Mouse (Mus musculus): ENCODE results near the gene Gm11127.
"Not testable (repeated sequence)": the region's sequence is repeated elsewhere in the genome, so short reads cannot be mapped to it uniquely, and the experiment has no call there.

Gene Gm11127

DNA sequence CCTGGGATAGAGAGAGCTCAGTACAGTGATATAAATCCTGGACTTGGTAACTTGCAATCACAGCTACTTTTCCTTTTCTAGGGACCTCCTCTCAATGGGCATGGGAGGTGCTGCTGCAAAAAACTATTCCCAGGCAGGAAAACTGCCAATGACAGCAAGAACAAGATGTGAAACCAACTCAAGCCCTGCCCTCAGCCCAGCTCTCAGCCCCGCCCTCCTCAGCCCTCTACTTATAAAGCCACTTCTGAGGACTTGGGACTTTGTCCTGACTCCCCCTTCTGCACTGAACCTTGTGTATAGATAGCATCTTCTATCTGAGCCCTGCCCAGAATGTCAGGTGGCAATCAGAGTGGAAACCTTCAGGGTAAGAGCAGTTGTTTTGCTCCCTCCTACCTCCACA is at the start of gene Gm11127:
Gm11127 (minus strand) TSS at position 10 of the 400 bp plus-strand sequence.
- not testable (repeated sequence) for DNase-seq (ENCODE audit: low spot score in 2 of 2)

DNA sequence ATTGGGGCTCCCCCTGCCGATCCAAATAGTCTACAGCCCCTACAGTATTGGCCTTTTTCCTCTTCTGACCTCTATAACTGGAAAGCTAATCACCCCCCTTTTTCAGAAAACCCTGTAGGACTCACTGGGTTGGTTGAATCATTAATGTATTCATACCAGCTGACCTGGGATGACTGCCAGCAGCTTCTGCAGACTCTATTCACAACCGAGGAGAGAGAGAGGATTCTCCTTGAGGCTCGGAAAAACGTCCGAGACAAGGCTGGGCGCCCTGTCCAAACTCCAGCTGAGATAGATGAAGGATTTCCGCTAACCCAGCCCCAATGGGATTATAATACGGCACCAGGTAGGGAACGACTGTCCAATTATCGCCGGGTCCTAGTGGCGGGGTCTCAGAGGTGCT is 43.9 kb upstream of the Gm11127 start:
- DNase-seq (ENCODE audit: low spot score in 2 of 2), result not testable (repeated sequence)

DNA sequence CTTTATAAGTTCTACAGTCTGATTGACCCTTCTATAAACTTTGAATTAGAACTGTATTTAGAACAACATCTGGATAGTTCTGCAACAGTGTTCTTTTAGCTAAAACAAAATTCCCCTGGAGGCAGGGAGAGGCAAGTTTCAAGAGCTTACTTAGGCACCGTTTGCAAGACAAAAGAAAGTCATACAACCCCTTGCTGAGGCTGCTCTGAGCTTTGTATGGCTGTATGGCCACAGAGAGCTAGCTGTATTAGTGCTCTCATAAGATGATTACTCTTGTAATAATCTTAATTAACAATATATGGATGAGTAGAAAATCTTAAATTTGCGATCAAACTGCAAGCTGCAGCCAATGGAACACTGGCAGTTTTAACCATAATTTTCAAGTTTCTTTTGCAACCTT is 41.4 kb upstream of the Gm11127 start:
- not testable (repeated sequence) for DNase-seq (ENCODE audit: low spot score in 2 of 2)

DNA sequence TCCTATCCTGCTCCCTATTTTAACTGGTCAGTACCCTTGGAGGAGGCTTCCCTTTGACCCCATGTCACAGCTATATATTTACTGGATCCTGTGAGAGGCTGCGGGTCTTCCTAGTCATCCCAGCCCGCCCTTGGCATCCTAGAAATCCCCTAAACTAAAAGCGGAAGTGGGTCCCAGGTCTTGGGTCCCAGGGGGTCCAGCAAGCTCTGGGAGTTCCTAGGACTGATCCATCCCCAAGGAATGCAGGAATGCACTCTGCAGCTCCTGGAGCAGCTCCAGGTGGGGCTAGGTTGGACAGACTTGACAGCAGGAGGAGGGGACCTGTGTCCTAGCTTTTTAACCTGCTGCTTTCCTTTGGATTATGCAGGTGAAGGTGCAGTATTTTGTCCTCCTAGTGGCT is 35.8 kb upstream of the Gm11127 start:
- no peak for DNase-seq (ENCODE audit: low spot score in 2 of 2)

DNA sequence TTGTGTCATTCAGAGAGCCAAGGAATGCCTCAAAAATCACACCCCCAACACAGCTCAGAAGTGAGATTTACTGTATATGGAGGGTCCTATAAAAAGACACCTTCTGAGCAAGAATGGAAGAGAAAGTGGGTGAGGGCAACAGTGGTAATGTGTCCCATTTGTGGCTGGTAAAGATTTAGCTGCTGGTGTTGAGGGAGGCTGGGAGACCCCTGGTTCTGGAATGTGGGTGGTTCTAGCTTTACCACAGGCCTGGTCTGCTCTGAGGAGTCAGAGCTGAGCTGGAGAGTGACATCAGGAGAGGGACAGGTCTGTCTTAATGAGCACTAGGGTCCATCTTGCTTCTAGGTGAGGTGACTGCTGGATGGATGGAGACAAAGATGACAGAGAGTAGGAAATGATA is 34.3 kb upstream of the Gm11127 start:
- DNase-seq (ENCODE audit: low spot score in 2 of 2), result not testable (repeated sequence)

DNA sequence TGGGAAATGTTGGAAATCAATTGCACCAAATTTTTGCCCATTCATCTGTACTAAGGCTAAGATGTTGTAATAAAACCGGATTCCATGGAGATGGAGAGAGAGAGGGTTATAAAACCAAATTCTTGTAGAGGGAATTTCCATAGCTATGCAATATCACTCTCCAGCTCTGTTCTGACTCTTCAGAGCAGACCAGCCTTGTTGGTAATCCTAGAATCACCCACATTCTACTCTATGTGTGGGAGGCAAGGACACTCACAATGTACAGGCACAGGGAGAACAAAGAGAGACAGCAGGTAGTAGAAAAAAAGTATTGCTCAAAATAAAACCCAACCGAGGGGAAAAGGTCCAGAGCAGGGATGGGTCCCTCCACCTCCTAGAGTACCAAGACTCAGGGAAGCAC is 33.8 kb upstream of the Gm11127 start:
- not testable (repeated sequence) for DNase-seq (ENCODE audit: low spot score in 2 of 2)

DNA sequence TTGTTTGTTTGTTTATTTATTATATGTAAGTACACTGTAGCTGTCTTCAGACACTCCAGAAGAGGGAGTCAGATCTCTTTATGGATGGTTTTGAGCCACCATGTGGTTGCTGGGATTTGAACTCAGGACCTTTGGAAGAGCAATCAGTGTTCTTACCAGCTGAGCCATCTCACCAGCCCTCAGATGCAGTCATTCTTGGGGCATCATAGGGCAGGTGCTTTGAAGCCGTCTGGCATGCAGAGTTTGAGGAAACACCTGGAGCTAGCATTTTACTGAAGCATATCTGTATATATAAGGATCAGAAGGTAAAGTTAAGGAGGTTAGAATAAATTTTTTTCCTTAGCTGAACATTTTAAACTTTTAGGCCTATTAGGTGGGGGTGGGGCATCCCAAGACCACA is 27.8 kb upstream of the Gm11127 start:
- not testable (repeated sequence) for DNase-seq (ENCODE audit: low spot score in 2 of 2)

DNA sequence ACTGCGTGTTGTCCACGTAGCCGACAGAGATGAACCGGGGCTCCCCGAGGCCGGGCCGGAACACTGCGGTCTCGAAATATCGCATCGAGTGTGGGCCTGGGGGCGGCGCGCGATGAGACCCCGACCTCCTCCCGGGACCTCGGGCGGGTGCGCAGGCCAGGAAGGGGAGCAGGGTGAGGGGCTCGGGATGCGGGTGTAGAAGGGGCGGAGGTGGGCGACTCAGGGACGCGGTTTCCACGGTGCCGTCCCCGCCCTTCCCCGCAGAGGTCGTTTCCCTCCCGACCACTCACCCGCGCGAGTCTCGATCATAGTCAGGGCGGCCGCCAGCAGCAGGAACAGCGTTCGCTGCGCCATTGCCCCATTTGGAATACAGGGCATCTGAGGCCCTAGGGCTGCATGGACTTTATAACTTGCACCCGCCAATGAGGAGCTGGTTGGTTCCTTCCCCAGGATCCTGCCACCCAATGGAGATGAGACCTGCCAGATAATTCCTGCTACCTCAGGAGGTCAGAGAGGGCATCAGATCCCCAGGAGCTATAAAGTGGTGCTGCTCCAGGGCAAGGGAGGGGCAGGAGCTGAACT is 25.8 kb upstream of the Gm11127 start:
- DNase-seq (ENCODE audit: low spot score in 2 of 2), result no peak

DNA sequence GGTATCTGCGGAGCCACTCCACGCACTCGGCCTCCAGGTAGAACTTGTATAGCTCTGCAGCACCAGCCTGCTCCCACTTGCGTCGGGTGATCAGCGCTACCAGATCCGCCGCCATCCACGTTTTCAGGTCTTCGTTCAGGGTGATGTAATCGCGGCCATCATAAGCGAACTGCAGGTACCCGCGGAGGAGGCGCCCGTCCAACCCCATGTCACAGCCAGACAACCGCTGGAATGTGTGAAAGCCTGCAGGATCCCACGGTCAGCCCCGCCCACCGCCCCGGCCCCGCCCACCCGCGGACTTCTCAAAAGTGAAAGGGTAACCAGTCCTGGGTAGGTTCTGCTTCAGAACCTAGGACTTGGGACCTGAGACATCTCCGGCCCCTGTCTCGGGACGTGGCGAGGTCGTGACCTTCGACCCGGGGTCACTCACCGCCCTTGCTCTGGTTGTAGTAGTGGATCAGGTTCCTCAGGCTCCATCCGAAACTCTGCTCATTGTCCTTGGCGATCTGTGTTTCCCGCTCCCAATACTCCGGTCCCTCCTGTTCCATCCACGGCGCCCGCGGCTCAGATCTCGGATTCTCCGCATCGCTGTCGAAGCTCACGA is 25.2 kb upstream of the Gm11127 start:
- no peak for DNase-seq (ENCODE audit: low spot score in 2 of 2)

DNA sequence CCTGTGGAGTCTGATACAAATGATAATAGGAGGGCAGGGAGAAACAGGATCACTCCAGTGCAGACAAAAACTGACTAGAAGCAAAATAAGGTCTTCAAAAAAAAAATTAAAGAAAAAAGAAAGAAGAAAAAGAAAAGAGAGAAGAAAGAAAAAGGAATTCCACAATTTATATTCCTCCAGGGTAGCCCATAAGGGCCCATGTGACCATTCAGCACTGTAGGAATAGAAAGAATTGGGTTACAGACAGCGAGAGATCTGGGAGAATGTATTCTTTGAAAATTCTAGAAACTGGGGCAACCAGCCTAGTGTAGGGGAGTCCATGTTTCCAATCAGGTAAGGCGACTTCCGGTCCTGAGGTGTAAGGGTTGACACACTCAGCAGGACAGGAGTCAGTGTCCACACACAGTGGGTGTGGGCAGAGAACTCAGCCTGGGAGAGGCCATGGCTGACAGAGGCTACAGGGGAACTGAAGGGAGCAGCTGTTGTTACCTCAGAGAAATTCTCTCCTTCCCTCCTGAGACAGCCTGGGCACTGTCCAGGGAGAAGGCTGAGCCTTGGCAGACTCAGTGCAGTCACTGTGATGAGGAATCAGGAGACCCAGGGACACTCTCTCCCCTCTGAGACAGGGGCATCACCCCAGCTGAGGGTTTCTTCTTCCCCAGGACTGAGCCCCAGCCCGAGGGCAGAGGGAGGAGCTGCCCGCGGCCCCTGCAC is 24.5 kb upstream of the Gm11127 start:
- not testable (repeated sequence) for DNase-seq (ENCODE audit: low spot score in 2 of 2)

DNA sequence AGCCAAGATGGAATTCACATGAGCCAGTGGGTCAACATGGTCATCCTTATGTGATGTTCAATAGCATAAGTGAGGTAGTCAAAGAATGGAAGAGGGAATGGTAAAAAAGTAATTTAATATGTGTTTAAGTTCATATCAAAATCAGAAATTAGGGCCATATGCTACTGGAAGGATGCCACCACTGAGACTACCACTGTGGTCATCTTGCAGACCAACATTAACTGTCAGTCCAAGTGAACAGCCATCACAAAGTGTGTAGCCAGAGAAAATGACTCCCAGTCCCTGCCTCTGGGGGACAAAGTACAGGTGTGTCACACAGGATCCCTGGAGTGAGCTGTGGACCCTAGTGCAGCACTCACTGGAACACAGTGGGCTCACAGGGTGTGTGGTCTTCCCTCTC is 23.7 kb upstream of the Gm11127 start:
- not testable (repeated sequence) for DNase-seq (ENCODE audit: low spot score in 2 of 2)

DNA sequence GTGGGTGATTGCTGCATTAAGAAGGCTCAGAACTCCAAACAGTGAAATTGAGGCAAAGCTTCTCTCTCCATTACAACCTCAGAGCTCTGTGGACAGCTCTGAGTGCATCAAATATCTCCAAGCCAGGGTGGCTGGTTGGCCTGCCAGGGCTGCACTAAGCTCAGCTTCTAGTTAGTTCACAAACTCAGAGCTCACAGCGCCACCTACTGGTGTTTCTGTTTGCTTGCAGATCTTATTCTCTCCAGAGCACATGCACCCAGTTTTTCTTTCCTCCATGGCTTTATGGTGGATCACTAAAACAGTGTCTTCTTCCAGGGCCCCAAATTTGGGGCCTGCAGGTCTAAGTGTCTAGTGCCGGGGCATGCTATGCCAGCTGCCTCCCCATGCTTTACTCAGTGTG is 2.7 kb upstream of the Gm11127 start:
- DNase-seq (ENCODE audit: low spot score in 2 of 2), result peak; percentile 48 to 81

DNA sequence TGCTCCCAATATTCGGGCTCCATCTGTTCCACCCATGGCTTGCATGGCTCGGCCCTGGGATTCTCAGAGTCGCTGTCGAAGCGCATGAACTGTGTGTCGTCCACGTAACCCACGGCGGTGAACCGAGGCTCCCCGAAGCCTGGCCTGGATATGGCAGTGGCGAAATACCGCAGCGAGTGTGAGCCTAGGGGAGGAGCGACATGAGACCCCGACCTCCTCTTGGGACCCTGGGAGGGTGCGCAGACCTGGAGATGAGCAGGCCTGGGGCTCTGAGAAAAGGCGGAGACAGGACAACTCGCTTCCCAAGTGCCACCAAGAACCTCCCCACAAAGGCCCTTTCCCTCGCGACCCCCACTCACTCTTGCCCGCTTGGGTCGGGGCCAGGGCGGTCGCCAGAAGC is 244 bp downstream of the Gm11127 start:
- DNase-seq (ENCODE audit: low spot score in 2 of 2), result not testable (repeated sequence)

DNA sequence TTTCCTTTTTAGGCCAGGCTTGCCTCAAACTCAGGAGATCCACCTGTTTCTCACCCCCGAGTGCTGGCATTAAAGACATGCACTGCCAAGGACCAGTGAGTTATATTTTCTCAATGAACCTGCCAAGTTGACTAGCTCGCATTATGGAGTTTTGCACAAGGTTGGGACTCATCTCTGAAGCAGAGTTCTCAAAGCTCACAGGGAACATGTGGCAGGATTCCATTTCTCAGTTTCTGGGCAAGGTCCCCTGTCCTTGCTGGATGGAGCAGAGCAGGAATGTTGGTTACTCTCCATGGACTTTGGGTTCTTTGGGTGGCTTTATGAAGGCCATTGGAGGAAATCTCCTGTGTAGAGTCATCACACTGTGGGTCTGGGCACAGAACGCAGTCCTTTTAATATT is 14.9 kb downstream of the Gm11127 start:
- no peak for DNase-seq (ENCODE audit: low spot score in 2 of 2)

DNA sequence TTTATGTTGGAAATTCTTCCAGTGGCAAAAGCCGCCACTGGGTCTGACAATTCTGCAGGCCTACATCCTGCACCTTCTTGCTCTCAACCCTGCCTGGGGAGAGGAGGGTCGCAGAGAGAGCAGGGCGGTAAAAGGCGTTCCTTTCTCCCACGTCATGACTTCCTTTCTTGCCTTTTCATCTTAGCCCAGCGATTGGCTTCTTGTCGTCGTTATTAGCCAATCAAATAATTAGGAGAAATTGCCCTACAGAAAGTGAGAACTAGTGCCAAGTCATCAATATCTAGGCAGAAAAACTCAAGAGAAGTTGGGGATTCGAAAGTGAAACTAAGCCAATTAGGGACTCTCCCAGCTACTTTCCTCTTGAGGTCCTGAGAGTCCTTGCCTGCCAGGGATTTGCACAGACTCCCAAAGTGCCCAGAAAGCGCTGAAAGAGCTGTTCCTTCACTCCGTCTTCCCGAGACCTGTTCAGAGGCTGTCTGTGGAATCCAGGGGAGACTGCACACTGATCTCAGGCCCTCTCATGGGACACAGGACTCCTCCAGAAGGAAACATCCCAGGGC is 15.5 kb downstream of the Gm11127 start, which contains the start of the genes H2-T22 and Gm6034:
H2-T22 (minus strand) TSS at position 138 of the 560 bp plus-strand sequence.
Gm6034 (plus strand) TSS at position 352 of the 560 bp plus-strand sequence.
- DNase-seq (ENCODE audit: low spot score in 2 of 2), result peak; percentile 35 to 46

DNA sequence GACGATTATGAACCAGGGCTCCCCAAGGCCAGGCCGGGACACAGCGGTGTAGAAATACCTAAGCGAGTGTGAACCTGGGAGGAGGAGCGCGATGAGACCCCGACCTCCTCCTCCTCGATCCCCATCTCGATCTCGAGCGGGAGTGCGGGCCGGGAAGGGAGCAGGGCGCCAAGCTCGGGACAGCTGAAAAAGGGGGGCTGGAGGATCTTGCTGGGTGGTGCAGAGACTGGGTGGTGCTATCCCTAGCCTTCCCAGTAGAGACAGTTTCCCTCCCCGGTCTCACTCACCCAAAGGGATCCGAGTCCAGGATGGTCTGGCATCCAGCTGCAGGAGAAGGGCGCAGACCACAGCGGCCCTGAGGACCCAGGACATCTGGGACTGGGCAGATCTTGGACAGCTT is 16.1 kb downstream of the Gm11127 start:
- not testable (repeated sequence) for DNase-seq (ENCODE audit: low spot score in 2 of 2)

DNA sequence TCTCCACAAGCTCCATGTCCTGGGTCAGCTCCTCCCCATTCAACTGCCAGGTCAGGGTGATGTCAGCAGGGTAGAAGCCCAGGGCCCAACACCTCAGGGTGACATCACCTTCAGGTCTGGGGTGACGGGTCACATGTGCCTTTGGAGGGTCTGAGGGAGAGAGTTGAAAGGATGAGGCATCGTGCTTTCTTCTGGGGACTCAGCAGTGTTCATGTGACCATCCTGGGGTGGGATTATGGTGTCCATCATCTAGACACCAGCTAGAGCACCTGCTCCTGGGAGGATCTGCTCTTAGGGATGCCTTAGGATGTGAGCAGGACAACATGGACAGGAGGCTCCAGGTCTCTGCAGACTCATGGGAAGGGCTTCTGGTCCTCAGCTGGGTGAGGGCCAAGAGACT is 17.6 kb downstream of the Gm11127 start:
- DNase-seq (ENCODE audit: low spot score in 2 of 2), result not testable (repeated sequence)

DNA sequence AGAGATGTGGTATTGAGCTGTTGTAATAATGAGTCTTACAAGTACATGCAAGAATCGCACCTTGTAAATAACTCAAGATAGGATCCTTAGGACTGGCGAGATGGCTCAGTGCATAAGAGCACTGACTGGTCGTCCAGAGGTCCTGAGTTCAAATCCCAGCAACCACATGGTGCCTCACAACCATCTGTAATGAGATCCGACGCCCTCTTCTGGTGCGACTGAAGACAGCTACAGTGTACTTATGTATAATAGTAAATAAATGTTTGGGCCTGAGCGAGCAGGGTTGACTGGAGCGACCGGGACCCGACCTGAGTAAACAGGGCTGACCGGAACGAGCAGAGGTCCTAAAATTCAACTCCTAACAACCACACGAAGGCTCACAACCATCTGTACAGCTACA is 22.0 kb downstream of the Gm11127 start:
- not testable (repeated sequence) for DNase-seq (ENCODE audit: low spot score in 2 of 2)

DNA sequence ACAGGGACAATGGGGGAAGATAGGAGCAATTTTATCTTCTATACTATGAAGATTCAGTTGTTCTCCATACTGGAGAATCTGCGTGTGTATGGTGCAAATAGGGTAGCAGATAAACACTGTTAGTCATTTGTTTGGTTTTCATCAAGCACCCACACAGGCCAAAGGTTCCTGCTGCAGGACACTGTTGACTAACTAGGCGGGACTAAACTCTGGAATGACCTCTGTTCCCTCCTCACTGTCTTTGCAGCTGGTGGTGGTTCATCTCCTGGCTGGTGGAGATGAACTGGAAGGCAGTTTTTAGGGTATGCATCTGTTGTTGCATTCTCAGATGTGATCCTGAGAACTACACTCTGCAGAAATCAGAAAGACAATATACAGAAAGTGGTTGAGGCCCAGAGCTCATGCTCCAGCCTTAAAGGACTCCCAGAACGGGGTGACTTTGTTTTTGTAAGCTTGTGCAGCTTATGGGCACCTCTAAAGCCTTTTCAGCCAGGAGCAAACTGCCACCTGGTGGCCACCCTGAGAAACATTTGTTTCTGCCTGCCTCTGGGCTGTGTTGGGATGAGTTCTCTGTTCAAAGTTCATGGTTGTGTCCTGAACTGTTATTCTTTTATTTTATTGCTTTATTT is 23.0 kb downstream of the Gm11127 start:
- peak in 1 of 2 experiments; percentile 46 for DNase-seq (ENCODE audit: low spot score in 2 of 2)

DNA sequence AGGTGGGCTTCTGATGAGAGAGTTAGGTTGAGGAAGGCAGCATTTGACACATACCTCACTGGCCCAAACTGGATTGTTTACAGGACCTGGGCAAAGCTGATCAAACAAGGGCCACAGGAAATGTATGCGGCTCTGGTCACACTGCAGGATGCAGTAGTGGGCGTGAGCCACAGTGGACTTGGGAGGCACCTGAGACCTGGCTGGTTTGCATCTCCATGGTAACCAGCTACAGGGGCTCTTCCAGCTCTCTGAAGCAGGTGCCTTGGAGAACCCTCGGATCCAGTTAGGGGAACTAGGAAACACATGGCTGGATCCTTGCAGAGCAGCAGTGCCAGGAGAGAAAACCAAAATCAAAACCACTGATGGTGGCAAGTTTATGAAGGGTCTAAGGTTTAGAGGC is 23.6 kb downstream of the Gm11127 start:
- not testable (repeated sequence) for DNase-seq (ENCODE audit: low spot score in 2 of 2)

DNA sequence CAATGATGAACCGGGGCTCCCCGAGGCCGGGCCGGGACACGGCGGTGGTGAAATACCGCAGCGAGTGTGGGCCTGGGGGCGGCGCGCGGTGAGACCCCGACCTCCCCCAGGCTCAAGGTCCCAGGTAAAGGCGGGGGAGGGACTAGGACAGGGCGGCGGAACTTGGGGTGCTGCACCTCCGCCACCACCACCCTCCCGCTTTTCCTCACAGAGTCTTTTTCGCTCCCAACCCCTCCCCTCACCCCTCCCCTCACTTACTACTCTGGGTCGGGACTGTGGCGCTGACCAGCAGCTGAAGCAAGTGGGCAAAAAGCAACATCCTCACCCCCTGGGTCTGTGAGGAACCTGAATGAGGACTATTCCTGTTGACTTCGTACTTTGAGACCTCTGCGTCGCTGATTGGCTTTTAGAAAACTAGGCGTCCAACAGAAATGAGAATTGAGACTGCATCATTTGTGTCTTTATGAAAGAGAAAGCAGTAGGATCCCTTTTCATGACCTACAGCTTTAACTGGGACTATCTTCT is 25.8 kb downstream of the Gm11127 start, which contains the start of gene H2-T23:
H2-T23 (minus strand) TSS at position 505 of the 525 bp plus-strand sequence.
- not testable (repeated sequence) for DNase-seq (ENCODE audit: low spot score in 2 of 2)

Data from frontal cortex, postnatal 14 days (tissue).